Mouse (Mus musculus) small intestine, adult 2 months (tissue): Measurements from ENCODE around the gene Fancd2.

Experiments
- CTCF ChIP-seq: fragments of 200-500 bp; IDR thresholded peaks from 2 replicates; pipeline ENCODE4 v1.5.1; 2012; ENCODE audit warnings: low read depth, mild to moderate bottlenecking, control low read depth, inconsistent platforms, low read length, moderate library complexity, mixed read lengths; ENCODE audit not compliant: insufficient replicate concordance, insufficient read length; ENCODE audit errors: extremely low read depth
- POLR2A ChIP-seq: fragments of 200-500 bp; IDR thresholded peaks from 2 replicates; pipeline ENCODE4 v1.6.1; 2012; ENCODE audit warnings: low read depth, mild to moderate bottlenecking, control low read depth, inconsistent platforms, low read length, moderate library complexity

- TF ChIP-seq POLR2A (no peak), CTCF (no peak)
These were observed 93.7 kb downstream of the Fancd2 start for GRCm38 (mm10) chr6:113624989-113625770.
